Mouse (Mus musculus) neural tube, embryonic 14.5 days (tissue): ENCODE data around the gene Gm11060. TPM values are rescaled to one million over a fixed set of nuclear protein-coding genes. Genes with fewer than 3 reads are reported as not detected.

ENCODE experiments used
- ATAC-seq: fragments of 200-750 bp; cut with Nextera tagmentation; 2 replicates; pipeline ENCODE4 v1.8.0; 2017; ENCODE audit warnings: low read depth, mild to moderate bottlenecking, moderate TSS enrichment, moderate library complexity
- H3K27ac ChIP-seq: fragments of 300-500 bp; sonication (generic); 2 replicates; pipeline ENCODE4 v1.5.1; 2014; ENCODE audit warnings: low read depth, mild to moderate bottlenecking, control low read depth, low read length, moderate library complexity, mixed read lengths
- H3K27me3 ChIP-seq: fragments of 300-500 bp; sonication (generic); 2 replicates; pipeline ENCODE4 v1.6.1; 2014; ENCODE audit warnings: low read length; ENCODE audit not compliant: control insufficient read depth, insufficient read depth
- H3K36me3 ChIP-seq: fragments of 300-500 bp; sonication (generic); 2 replicates; pipeline ENCODE4 v1.6.1; 2014; ENCODE audit warnings: low read length, mixed read lengths; ENCODE audit not compliant: control insufficient read depth, insufficient read depth
- H3K4me1 ChIP-seq: fragments of 300-500 bp; sonication (generic); 2 replicates; pipeline ENCODE4 v1.6.1; 2014; ENCODE audit warnings: low read length; ENCODE audit not compliant: control insufficient read depth, insufficient read depth
- H3K4me2 ChIP-seq: fragments of 300-500 bp; sonication (generic); 2 replicates; pipeline ENCODE4 v1.6.1; 2014; ENCODE audit warnings: mild to moderate bottlenecking, low read depth, low read length, control low read depth
- H3K4me3 ChIP-seq: fragments of 300-500 bp; sonication (generic); 2 replicates; pipeline ENCODE4 v1.5.1; 2014; ENCODE audit warnings: low read depth, low read length, control low read depth, mixed read lengths
- H3K9ac ChIP-seq: fragments of 300-500 bp; sonication (generic); replicated peaks from 2 replicates; pipeline ENCODE4 v1.6.1; 2014; ENCODE audit warnings: low read depth, mild to moderate bottlenecking, control low read depth, low read length, mixed read lengths
- H3K9me3 ChIP-seq: fragments of 300-500 bp; sonication (generic); 2 replicates; pipeline ENCODE4 v1.6.1; 2016; ENCODE audit warnings: low read length; ENCODE audit not compliant: control insufficient read depth
- WGBS: fragments of 180-500 bp; shearing (Covaris S2); extraction: QIAGEN DNeasy Blood & Tissue Kit; methylation state at CpG from one replicate; pipeline ENCODE4 v1.1.7; 2014; 5-methylcytosine and 5-hydroxymethylcytosine counted together
- polyA plus RNA-seq: library from polyadenylated mRNA; unstranded; fragments of >200 nt; fragmentation: Nextera tagmentation; extraction: Ambion mirVana; gene quantifications from 2 replicates; pipeline ENCODE4 v1.2.1, GENCODE M21; 2014

Gene Gm11060
- polyA plus RNA-seq, 1 experiment from 2014 or later: not detected

- no peak for ATAC-seq
- Histone ChIP-seq H3K36me3 (no peaks in the 10 kb centered on the region), H3K4me3 (no peak overlapping the region), H3K4me1 (no peaks in the 10 kb centered on the region), H3K27ac (no peak overlapping the region), H3K4me2 (no peak overlapping the region), H3K9ac (no peak overlapping the region), H3K27me3 (no peaks in the 10 kb centered on the region), H3K9me3 (no peaks in the 10 kb centered on the region)
- WGBS: 76% methylated on average over 7 of the region's 7 CpGs
Measured at GRCm38 (mm10) chr2:105077151-105077550, 14.7 kb upstream of the Gm11060 start.

DNA sequence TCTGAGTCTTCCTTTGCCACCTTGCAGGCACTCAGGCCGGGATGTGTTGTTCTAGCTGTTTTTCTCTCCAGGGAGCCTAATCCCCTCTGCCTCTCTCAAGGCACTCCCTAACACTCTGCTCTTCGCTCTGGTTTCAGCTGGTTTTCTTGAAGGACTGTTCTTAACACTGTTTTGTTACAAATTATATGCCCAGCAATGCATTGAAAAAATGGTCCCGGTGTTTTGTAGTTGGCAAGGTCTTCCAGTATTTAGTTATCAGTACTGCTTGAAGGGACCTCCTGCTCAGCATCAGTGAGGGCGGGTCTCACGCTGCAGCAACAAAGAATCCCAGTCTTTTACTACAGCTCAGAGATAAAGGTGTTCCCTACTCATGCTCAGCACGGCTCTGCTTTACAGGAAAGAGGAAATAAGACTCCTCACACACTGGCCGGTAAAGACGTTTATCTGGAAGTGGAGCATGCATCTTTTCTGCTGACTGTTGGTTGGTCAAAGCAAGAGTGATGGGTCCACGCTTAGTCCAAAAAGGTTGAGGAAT, 9.5 kb upstream of the Gm11060 start:
- no peaks in the 10 kb centered on the region for H3K9me3 ChIP-seq
- H3K4me3 ChIP-seq: no peak overlapping the region
- H3K36me3 ChIP-seq: no peaks in the 10 kb centered on the region
- no peak overlapping the region for H3K27ac ChIP-seq
- WGBS: 37% methylated on average over 9 of the region's 9 CpGs
- H3K4me1 ChIP-seq: no peaks in the 10 kb centered on the region
- no peak overlapping the region for H3K9ac ChIP-seq
- H3K27me3 ChIP-seq: no peaks in the 10 kb centered on the region
- ATAC-seq: no peak
- no peak overlapping the region for H3K4me2 ChIP-seq

GRCm38 (mm10) chr2:105084035-105084434, 7.8 kb upstream of the Gm11060 start:
- no peaks in the 10 kb centered on the region for H3K36me3 ChIP-seq
- no peak overlapping the region for H3K27ac ChIP-seq
- WGBS: 84% methylated on average over 4 of the region's 4 CpGs
- no peak overlapping the region for H3K9ac ChIP-seq
- no peaks in the 10 kb centered on the region for H3K9me3 ChIP-seq
- H3K27me3 ChIP-seq: no peaks in the 10 kb centered on the region
- no peak overlapping the region for H3K4me2 ChIP-seq
- H3K4me3 ChIP-seq: no peak overlapping the region
- peaks cover 7% of the 10 kb centered on the region; the same call in 1 of the 2 replicates for H3K4me1 ChIP-seq
- ATAC-seq: no peak

- no peak for ATAC-seq
- WGBS: 98% methylated on average over 3 of the region's 3 CpGs
- H3K4me1 ChIP-seq: peaks cover 21% of the 10 kb centered on the region
Measured at GRCm38 (mm10) chr2:105086081-105086480, 5.7 kb upstream of the Gm11060 start.

DNA sequence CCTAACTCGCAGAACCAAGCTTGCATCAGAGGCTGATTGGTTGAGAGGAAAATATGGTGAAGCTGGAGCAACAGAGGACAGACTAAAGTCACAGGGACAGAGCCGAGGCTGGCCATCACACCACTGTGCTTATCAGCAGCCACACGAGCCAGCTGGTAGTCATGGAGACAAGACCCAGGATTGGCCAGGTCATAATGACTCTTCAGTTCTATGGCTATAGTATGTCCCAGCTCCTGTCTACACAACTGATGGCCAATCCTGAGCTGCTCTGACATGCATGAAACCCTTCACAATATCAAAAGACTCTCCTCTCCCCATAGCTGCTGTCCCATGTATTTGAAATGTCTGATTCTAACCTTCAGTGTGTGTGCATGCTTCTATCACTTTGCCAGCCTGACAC, 3.8 kb upstream of the Gm11060 start:
- Histone ChIP-seq H3K4me2 (no peak overlapping the region), H3K9ac (no peak overlapping the region), H3K9me3 (no peaks in the 10 kb centered on the region), H3K4me3 (no peak overlapping the region), H3K36me3 (no peaks in the 10 kb centered on the region), H3K27ac (no peak overlapping the region), H3K27me3 (no peaks in the 10 kb centered on the region), H3K4me1 (peaks cover 21% of the 10 kb centered on the region)
- WGBS: 82% methylated on average over 3 of the region's 3 CpGs
- no peak for ATAC-seq

More at GRCm38 (mm10) chr2:105086081-105086480, 5.7 kb upstream of the Gm11060 start:
- Histone ChIP-seq H3K27me3 (no peaks in the 10 kb centered on the region), H3K4me2 (no peak overlapping the region), H3K36me3 (no peaks in the 10 kb centered on the region), H3K9ac (no peak overlapping the region), H3K27ac (no peak overlapping the region), H3K9me3 (no peaks in the 10 kb centered on the region), H3K4me3 (no peak overlapping the region)

DNA sequence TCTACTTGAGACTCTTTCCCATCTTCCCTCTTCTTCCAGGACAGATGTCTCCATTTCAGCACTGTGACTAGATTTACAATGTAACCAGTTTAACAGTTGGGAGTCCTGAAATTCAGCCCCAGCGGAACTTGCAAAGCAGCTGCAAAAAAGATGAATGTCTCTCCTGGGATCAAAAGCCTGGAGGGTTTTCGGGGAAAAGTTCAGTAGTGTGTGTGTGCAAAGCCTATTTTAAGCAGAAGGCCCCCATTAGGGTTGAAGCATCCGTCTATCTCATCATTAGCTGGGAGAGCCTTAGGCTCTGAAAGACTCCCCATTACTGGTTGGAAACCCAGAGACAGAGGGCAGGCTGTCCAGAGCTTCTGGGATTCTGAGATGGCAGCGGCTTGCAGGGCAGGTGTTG, 2.7 kb upstream of the Gm11060 start:
- 23% methylated on average over 4 of the region's 4 CpGs for WGBS
- Histone ChIP-seq H3K27ac (0 out of 2 replicates have a peak overlapping the region, but pooled peaks have one; percentile 28), H3K36me3 (no peaks in the 10 kb centered on the region), H3K4me3 (no peak overlapping the region), H3K4me2 (no peak overlapping the region), H3K27me3 (no peaks in the 10 kb centered on the region), H3K9me3 (no peaks in the 10 kb centered on the region), H3K9ac (no peak overlapping the region), H3K4me1 (peaks cover 21% of the 10 kb centered on the region)
- ATAC-seq: peak; percentile 54; the same call in 1 of the 2 replicates

DNA sequence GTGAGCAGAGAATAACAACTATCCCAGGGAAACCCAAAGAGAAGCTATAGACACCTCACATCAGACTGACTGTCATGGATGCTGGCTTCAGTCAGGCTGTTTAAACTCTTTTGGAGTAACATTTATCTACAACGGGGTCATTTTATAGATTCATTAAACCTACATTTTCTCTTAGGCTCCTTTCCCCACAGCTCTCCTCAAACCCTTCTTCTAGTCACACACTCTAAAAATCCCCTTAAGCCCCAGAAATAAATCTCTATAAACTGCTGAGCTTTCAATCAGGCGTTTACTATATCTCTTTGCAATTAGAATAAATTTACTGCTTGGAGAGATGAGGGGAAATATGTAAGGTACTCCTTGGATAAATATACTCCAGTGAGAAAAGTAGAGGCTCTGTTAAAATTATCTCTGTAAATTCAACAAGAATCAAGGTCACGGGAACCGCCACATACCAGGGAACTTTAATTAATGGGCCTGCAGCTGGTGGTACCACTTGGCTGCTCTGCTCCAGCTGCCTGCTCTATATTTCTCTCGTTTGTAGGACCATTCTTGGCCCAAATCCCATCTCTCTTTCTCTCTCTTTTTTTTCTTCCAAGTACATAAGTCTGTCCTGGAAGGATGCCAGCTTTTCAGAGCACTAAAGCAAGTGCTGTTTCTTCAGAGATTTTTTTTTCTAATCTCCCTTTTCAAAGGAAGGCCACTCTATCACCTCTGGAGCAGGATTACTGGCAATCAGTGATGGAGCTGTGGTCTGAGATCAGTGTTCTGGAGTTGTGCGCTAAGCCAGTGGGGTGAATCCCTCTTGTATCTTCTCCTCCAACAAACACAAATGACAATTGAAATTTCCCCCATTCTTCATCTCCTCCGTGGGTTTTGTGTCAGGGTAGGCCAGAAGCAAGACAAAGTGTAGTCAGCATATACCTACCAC, 2.0 kb upstream of the Gm11060 start:
- Histone ChIP-seq H3K4me2 (no peak overlapping the region), H3K4me3 (no peak overlapping the region), H3K9me3 (no peaks in the 10 kb centered on the region), H3K4me1 (peaks cover 21% of the 10 kb centered on the region), H3K27me3 (no peaks in the 10 kb centered on the region), H3K9ac (no peak overlapping the region), H3K27ac (0 out of 2 replicates have a peak overlapping the region, but pooled peaks have one; percentile 28), H3K36me3 (no peaks in the 10 kb centered on the region)
- ATAC-seq: peak; percentile 75; the same call in 1 of the 2 replicates
- 19% methylated on average over 7 of the region's 7 CpGs for WGBS

- H3K27me3 ChIP-seq: no peaks in the 10 kb centered on the region
- ATAC-seq: no peak
- H3K9me3 ChIP-seq: no peaks in the 10 kb centered on the region
- H3K36me3 ChIP-seq: no peaks in the 10 kb centered on the region
- no peak overlapping the region for H3K27ac ChIP-seq
- H3K4me1 ChIP-seq: peaks cover 21% of the 10 kb centered on the region
- no peak overlapping the region for H3K9ac ChIP-seq
- no peak overlapping the region for H3K4me2 ChIP-seq
- WGBS: 84% methylated on average over 5 of the region's 5 CpGs
- no peak overlapping the region for H3K4me3 ChIP-seq
Measured at GRCm38 (mm10) chr2:105090991-105091390, 827 bp upstream of the Gm11060 start.

DNA sequence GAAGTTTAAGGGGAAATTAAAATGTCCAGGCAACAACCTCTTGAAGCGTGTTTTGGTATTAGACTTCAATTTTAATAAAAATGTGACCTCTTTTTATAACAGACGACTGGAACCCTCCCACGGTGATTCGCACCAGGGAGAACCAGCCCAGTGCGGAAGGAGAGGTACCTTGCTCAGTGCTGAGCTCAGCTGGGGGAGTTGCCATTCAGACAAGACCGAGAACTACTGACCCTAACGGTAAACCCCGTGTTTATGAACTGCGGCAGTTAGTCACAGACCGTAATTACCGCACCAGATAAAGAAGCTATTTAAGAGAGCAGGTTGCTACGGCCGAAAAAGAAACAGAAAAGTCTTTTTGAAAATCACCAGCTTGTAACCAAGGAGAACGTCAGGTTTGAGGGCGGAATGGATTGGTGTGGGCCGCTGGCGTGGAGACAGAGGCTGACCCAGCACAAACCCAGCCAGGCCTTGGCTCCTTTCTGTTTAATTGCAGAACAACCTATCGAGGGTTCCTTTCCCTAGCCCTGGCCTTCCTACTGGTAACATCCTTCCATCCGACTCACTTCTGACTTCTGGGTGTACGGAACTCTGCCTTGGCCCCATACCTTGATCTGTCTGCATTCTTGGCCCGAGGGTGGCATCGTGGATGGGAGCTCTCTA, 5.6 kb downstream of the Gm11060 start:
- no peaks in the 10 kb centered on the region for H3K36me3 ChIP-seq
- no peak overlapping the region for H3K9ac ChIP-seq
- no peaks in the 10 kb centered on the region for H3K4me1 ChIP-seq
- H3K9me3 ChIP-seq: no peaks in the 10 kb centered on the region
- H3K27ac ChIP-seq: no peak overlapping the region
- H3K27me3 ChIP-seq: no peaks in the 10 kb centered on the region
- no peak overlapping the region for H3K4me3 ChIP-seq
- ATAC-seq: peak; percentile 70; the same call in 1 of the 2 replicates
- WGBS: 54% methylated on average over 22 of the region's 22 CpGs
- no peak overlapping the region for H3K4me2 ChIP-seq
